Mouse (Mus musculus) brain, embryonic 18.5 days (tissue): Measurements from ENCODE around the gene Vps33a.

ENCODE experiments used
- DNase-seq: peaks from one replicate; pipeline ENCODE4 v3.0.0-alpha.2; 2012; ENCODE audit warnings: low read depth, low spot score

The Vps33a gene

GRCm38 (mm10) chr5:123572357-123573186 lies at the start of gene Vps33a:
TSS of gene Vps33a (minus strand) at chr5:123573038.
- DNase-seq = peak; percentile 97

- DNase-seq = no peak
Measured at GRCm38 (mm10) chr5:123622421-123622820, 49.6 kb upstream of the Vps33a start.

GRCm38 (mm10) chr5:123618558-123618957 lies 45.7 kb upstream of the Vps33a start:
- DNase-seq = no peak

GRCm38 (mm10) chr5:123614246-123614645 lies 41.4 kb upstream of the Vps33a start:
- no peak for DNase-seq

GRCm38 (mm10) chr5:123609843-123610242 lies 37.0 kb upstream of the Vps33a start:
- peak; percentile 36 for DNase-seq

GRCm38 (mm10) chr5:123609416-123609815 lies 36.6 kb upstream of the Vps33a start:
- DNase-seq = no peak

GRCm38 (mm10) chr5:123607211-123607669 lies 34.4 kb upstream of the Vps33a start:
- DNase-seq = no peak

GRCm38 (mm10) chr5:123603496-123603895 lies 30.7 kb upstream of the Vps33a start:
- DNase-seq = peak; percentile 42

- no peak for DNase-seq
Measured at GRCm38 (mm10) chr5:123602174-123602573, 29.3 kb upstream of the Vps33a start.

GRCm38 (mm10) chr5:123599319-123599718 lies 26.5 kb upstream of the Vps33a start:
- DNase-seq = no peak

- DNase-seq = no peak
Measured at GRCm38 (mm10) chr5:123593622-123594280, 20.9 kb upstream of the Vps33a start.

- DNase-seq = no peak
Measured at GRCm38 (mm10) chr5:123580043-123580442, 7.2 kb upstream of the Vps33a start.

- DNase-seq = no peak
Measured at GRCm38 (mm10) chr5:123576696-123577095, 3.9 kb upstream of the Vps33a start.

- no peak for DNase-seq
Measured at GRCm38 (mm10) chr5:123573362-123573761, 524 bp upstream of the Vps33a start.

GRCm38 (mm10) chr5:123561128-123561527 lies 11.7 kb downstream of the Vps33a start:
- no peak for DNase-seq

GRCm38 (mm10) chr5:123559588-123559987 lies 13.2 kb downstream of the Vps33a start:
- DNase-seq = no peak

GRCm38 (mm10) chr5:123556451-123556850 lies 16.4 kb downstream of the Vps33a start:
- no peak for DNase-seq

GRCm38 (mm10) chr5:123555693-123556092 lies 17.1 kb downstream of the Vps33a start:
- DNase-seq = no peak

GRCm38 (mm10) chr5:123533801-123534200 lies 39.0 kb downstream of the Vps33a start:
- no peak for DNase-seq

- DNase-seq = no peak
Measured at GRCm38 (mm10) chr5:123530056-123530455, 42.8 kb downstream of the Vps33a start.

- DNase-seq = no peak
Measured at GRCm38 (mm10) chr5:123528641-123529040, 44.2 kb downstream of the Vps33a start.

- no peak for DNase-seq
Measured at GRCm38 (mm10) chr5:123525916-123526495, 46.8 kb downstream of the Vps33a start.
